Mouse (Mus musculus) liver, embryonic 11.5 days (tissue): ENCODE results near the gene Gm7073. TPM values are rescaled to one million over a fixed set of nuclear protein-coding genes. Genes with fewer than 3 reads are reported as not detected.

ENCODE experiments used
- ATAC-seq: fragments of 200-750 bp; cut with Nextera tagmentation; replicated peaks from 2 replicates; pipeline ENCODE4 v1.8.0; 2017; ENCODE audit warnings: moderate number of reproducible peaks, mild to moderate bottlenecking, moderate TSS enrichment, moderate library complexity; ENCODE audit not compliant: low FRiP score
- DNase-seq: peaks from one replicate; pipeline ENCODE4 v3.0.0-alpha.2; 2017; ENCODE audit warnings: low spot score
- H3K27ac ChIP-seq: fragments of 300-500 bp; sonication (generic); 2 replicates; pipeline ENCODE4 v1.5.1; 2014; ENCODE audit warnings: mild to moderate bottlenecking, low read depth, low read length, control low read depth
- H3K27me3 ChIP-seq: fragments of 300-500 bp; sonication (generic); replicated peaks from 2 replicates; pipeline ENCODE4 v1.6.1; 2014; ENCODE audit warnings: low read length, mixed read lengths; ENCODE audit not compliant: control insufficient read depth, insufficient read depth
- H3K36me3 ChIP-seq: fragments of 300-500 bp; sonication (generic); 2 replicates; pipeline ENCODE4 v1.6.1; 2014; ENCODE audit warnings: mild to moderate bottlenecking, low read length, moderate library complexity, mixed read lengths; ENCODE audit not compliant: control insufficient read depth, insufficient read depth
- H3K4me1 ChIP-seq: fragments of 300-500 bp; sonication (generic); replicated peaks from 2 replicates; pipeline ENCODE4 v1.6.1; 2014; ENCODE audit warnings: low read length, mixed read lengths; ENCODE audit not compliant: control insufficient read depth, insufficient read depth
- H3K4me2 ChIP-seq: fragments of 300-500 bp; sonication (generic); 2 replicates; pipeline ENCODE4 v1.6.1; 2014; ENCODE audit warnings: mild to moderate bottlenecking, control low read depth, moderate library complexity
- H3K4me3 ChIP-seq: fragments of 300-500 bp; sonication (generic); 2 replicates; pipeline ENCODE4 v1.5.1; 2014; ENCODE audit warnings: low read depth, low read length, control low read depth
- H3K9ac ChIP-seq: fragments of 300-500 bp; sonication (generic); 2 replicates; pipeline ENCODE4 v1.6.1; 2014; ENCODE audit warnings: low read depth, low read length, control low read depth
- H3K9me3 ChIP-seq: fragments of 300-500 bp; sonication (generic); 2 replicates; pipeline ENCODE4 v1.6.1; 2016; ENCODE audit warnings: low read length, inconsistent platforms, mixed read lengths; ENCODE audit not compliant: control insufficient read depth
- WGBS: fragments of 180-500 bp; shearing (Covaris S2); extraction: QIAGEN DNeasy Blood & Tissue Kit; methylation state at CpG from one replicate; pipeline ENCODE4 v1.1.7; 2014; 5-methylcytosine and 5-hydroxymethylcytosine counted together
- polyA plus RNA-seq: library from polyadenylated mRNA; unstranded; fragments of >200 nt; fragmentation: Nextera tagmentation; extraction: Ambion mirVana; gene quantifications from 2 replicates; pipeline ENCODE4 v1.2.1, GENCODE M21; 2014

Gm7073 gene
- polyA plus RNA-seq, 1 experiment from 2014 or later: not detected

- H3K4me3 ChIP-seq: no peak overlapping the region
These were observed 3.9 kb upstream of the Gm7073 start for GRCm38 (mm10) chrX:60542901-60543300.

GRCm38 (mm10) chrX:60503995-60504394, 35.1 kb downstream of the Gm7073 start:
- Histone ChIP-seq H3K9me3 (no peaks in the 10 kb centered on the region), H3K27me3 (no peaks in the 10 kb centered on the region), H3K4me2 (no peak overlapping the region), H3K27ac (no peak overlapping the region), H3K36me3 (no peaks in the 10 kb centered on the region), H3K4me1 (no peaks in the 10 kb centered on the region), H3K4me3 (no peak overlapping the region), H3K9ac (no peak overlapping the region)
- ATAC-seq (no peak), DNase-seq (no peak)

More at GRCm38 (mm10) chrX:60542901-60543300, 3.9 kb upstream of the Gm7073 start:
- 62% methylated on average over 1 of the region's 1 CpGs for WGBS
- no peaks in the 10 kb centered on the region for H3K9me3 ChIP-seq
- no peak overlapping the region for H3K4me2 ChIP-seq
- ATAC-seq (no peak), DNase-seq (no peak)
- H3K27me3 ChIP-seq: peaks cover 18% of the 10 kb centered on the region
- no peaks in the 10 kb centered on the region for H3K4me1 ChIP-seq
- no peak overlapping the region for H3K9ac ChIP-seq
- H3K27ac ChIP-seq: no peak overlapping the region
- H3K36me3 ChIP-seq: no peaks in the 10 kb centered on the region

GRCm38 (mm10) chrX:60497750-60498149, 41.3 kb downstream of the Gm7073 start:
- ATAC-seq (no peak), DNase-seq (no peak)
- Histone ChIP-seq H3K27me3 (no peaks in the 10 kb centered on the region), H3K9me3 (no peaks in the 10 kb centered on the region), H3K4me2 (no peak overlapping the region), H3K4me1 (no peaks in the 10 kb centered on the region), H3K36me3 (no peaks in the 10 kb centered on the region), H3K9ac (no peak overlapping the region), H3K27ac (no peak overlapping the region), H3K4me3 (no peak overlapping the region)
- WGBS: 62% methylated on average over 1 of the region's 1 CpGs

- H3K9me3 ChIP-seq: no peaks in the 10 kb centered on the region
- H3K36me3 ChIP-seq: no peaks in the 10 kb centered on the region
- ATAC-seq: no peak
- H3K9ac ChIP-seq: no peak overlapping the region
- H3K4me1 ChIP-seq: no peaks in the 10 kb centered on the region
- H3K27ac ChIP-seq: no peak overlapping the region
- no peak for DNase-seq
- H3K4me2 ChIP-seq: no peak overlapping the region
- no peak overlapping the region for H3K4me3 ChIP-seq
- no peaks in the 10 kb centered on the region for H3K27me3 ChIP-seq
These were observed 43.7 kb downstream of the Gm7073 start for GRCm38 (mm10) chrX:60495308-60495707.

GRCm38 (mm10) chrX:60463786-60464185, 75.3 kb downstream of the Gm7073 start:
- Histone ChIP-seq H3K36me3 (no peaks in the 10 kb centered on the region), H3K27ac (no peak overlapping the region), H3K4me3 (no peak overlapping the region), H3K4me1 (no peaks in the 10 kb centered on the region), H3K9ac (no peak overlapping the region), H3K9me3 (no peaks in the 10 kb centered on the region), H3K4me2 (no peak overlapping the region), H3K27me3 (no peaks in the 10 kb centered on the region)
- DNase-seq (no peak), ATAC-seq (no peak)
- 11% methylated on average over 2 of the region's 2 CpGs for whole genome bisulfite sequencing

GRCm38 (mm10) chrX:60414563-60415111, 124.4 kb downstream of the Gm7073 start:
- Histone ChIP-seq H3K9ac (no peak overlapping the region), H3K4me1 (no peaks in the 10 kb centered on the region), H3K4me2 (no peak overlapping the region), H3K36me3 (no peaks in the 10 kb centered on the region), H3K27ac (no peak overlapping the region), H3K27me3 (no peaks in the 10 kb centered on the region), H3K4me3 (no peak overlapping the region), H3K9me3 (no peaks in the 10 kb centered on the region)
- WGBS: 52% methylated on average over 4 of the region's 4 CpGs
- ATAC-seq (no peak), DNase-seq (no peak)

GRCm38 (mm10) chrX:60405681-60406080, 133.4 kb downstream of the Gm7073 start:
- WGBS: 63% methylated on average over 4 of the region's 4 CpGs
- no peaks in the 10 kb centered on the region for H3K9me3 ChIP-seq
- H3K27ac ChIP-seq: no peak overlapping the region
- no peaks in the 10 kb centered on the region for H3K36me3 ChIP-seq
- ATAC-seq (no peak), DNase-seq (no peak)
- no peak overlapping the region for H3K9ac ChIP-seq
- H3K4me3 ChIP-seq: no peak overlapping the region
- no peak overlapping the region for H3K4me2 ChIP-seq
- H3K4me1 ChIP-seq: no peaks in the 10 kb centered on the region
- H3K27me3 ChIP-seq: peaks cover 7% of the 10 kb centered on the region; the same call in 1 of the 2 replicates

GRCm38 (mm10) chrX:60404668-60405044, 134.4 kb downstream of the Gm7073 start:
- 13% methylated on average over 17 of the region's 17 CpGs for WGBS
- peak; percentile 92 for ATAC-seq
- no peaks in the 10 kb centered on the region for H3K9me3 ChIP-seq
- H3K27ac ChIP-seq: peak overlapping the region; percentile 95
- no peak for DNase-seq
- peak overlapping the region; percentile 50 for H3K4me2 ChIP-seq
- H3K9ac ChIP-seq: peak overlapping the region; percentile 80
- H3K36me3 ChIP-seq: no peaks in the 10 kb centered on the region
- peak overlapping the region; percentile 72 for H3K4me3 ChIP-seq
- peaks cover 7% of the 10 kb centered on the region; the same call in 1 of the 2 replicates for H3K27me3 ChIP-seq
- H3K4me1 ChIP-seq: no peaks in the 10 kb centered on the region
